Mouse (Mus musculus): ENCODE results near the gene Lrp6. TPM values are rescaled to one million over a fixed set of nuclear protein-coding genes. Genes with fewer than 3 reads are reported as not detected.

The Lrp6 gene
- 3.0 and 10.5 TPM in 2 replicates for polyA plus RNA-seq (2021; fragmentation: Nextera tagmentation)
- long read RNA-seq, experiment 1, partial matches to known transcripts: 6 of 14 reads
- long read RNA-seq, experiment 1, other reads (novel, unspliced or antisense): 7 of 14 reads
- long read RNA-seq, experiment 2, partial matches to known transcripts: 0 of 5 reads
- long read RNA-seq, experiment 2, other reads (novel, unspliced or antisense): 5 of 5 reads

GRCm38 (mm10) chr6:134566818-134567485 lies at the start of gene Lrp6:
TSS of gene Lrp6 (minus strand) at chr6:134566965.

Other genes with a start within 250 kb of the Lrp6 start
- not detected in 2 replicates for gene Bcl2l14, start 170.6 kb downstream of the Lrp6 start, polyA plus RNA-seq (2021; fragmentation: Nextera tagmentation)
- 4.7 and 8.9 TPM in 2 replicates for gene Mansc1, start 65.5 kb upstream of the Lrp6 start, polyA plus RNA-seq (2021; fragmentation: Nextera tagmentation)
- gene Borcs5, start 72.5 kb upstream of the Lrp6 start, polyA plus RNA-seq (2021; fragmentation: Nextera tagmentation): 65.2 and 72.1 TPM in 2 replicates
- gene Dusp16, start 225.7 kb upstream of the Lrp6 start, polyA plus RNA-seq (2021; fragmentation: Nextera tagmentation): 2.7 and 3.0 TPM in 2 replicates